Mouse (Mus musculus): ENCODE measurements around the gene Rhot2. TPM values are rescaled to one million over a fixed set of nuclear protein-coding genes. Genes with fewer than 3 reads are reported as not detected.

Gene Rhot2
- polyA plus RNA-seq, 1 experiment from 2014 or later, result 9.1 TPM

GRCm38 (mm10) chr17:25795609-25796092 is 49.0 kb downstream of the Rhot2 start, which contains the start of gene AC134908.4:
TSS of gene AC134908.4 (minus strand) at chr17:25795659.
- DNase-seq (ENCODE audit: low spot score) (peak; percentile 81), ATAC-seq (replicated peaks; ENCODE audit: low FRiP score) (peak; percentile 32)
- WGBS, result under 1% methylated on average over 6 of the region's 6 CpGs
- Histone ChIP-seq H3K36me3 (ENCODE audit: control insufficient read depth, insufficient read depth, low read length) (no peaks in the 10 kb centered on the region), H3K4me2 (ENCODE audit: low read depth, low read length, severe bottlenecking) (peak within 1 kb of the TSS; percentile 91), H3K27me3 (ENCODE audit: control insufficient read depth, insufficient read depth, low read length) (no peaks in the 10 kb centered on the region), H3K4me3 (ENCODE audit: low read depth, low read length) (peak within 1 kb of the TSS; percentile 82), H3K9me3 (ENCODE audit: control insufficient read depth, low read length) (no peaks in the 10 kb centered on the region), H3K27ac (ENCODE audit: low read depth, low read length) (peak within 1 kb of the TSS; percentile 94), H3K4me1 (replicated peaks; ENCODE audit: control insufficient read depth, insufficient read depth, low read length) (peaks cover 35% of the 10 kb centered on the region), H3K9ac (ENCODE audit: low read length) (peak within 1 kb of the TSS; percentile 90)

GRCm38 (mm10) chr17:25794998-25795397 is 49.7 kb downstream of the Rhot2 start:
- no peaks in the 10 kb centered on the region for H3K9me3 ChIP-seq (ENCODE audit: control insufficient read depth, low read length)
- DNase-seq (ENCODE audit: low spot score), result peak; percentile 66
- H3K9ac ChIP-seq (ENCODE audit: low read length), result peak overlapping the region; percentile 90
- H3K27me3 ChIP-seq (ENCODE audit: control insufficient read depth, insufficient read depth, low read length), result no peaks in the 10 kb centered on the region
- WGBS, result 51% methylated on average over 17 of the region's 17 CpGs
- H3K36me3 ChIP-seq (ENCODE audit: control insufficient read depth, insufficient read depth, low read length), result no peaks in the 10 kb centered on the region
- H3K4me3 ChIP-seq (ENCODE audit: low read depth, low read length), result peak overlapping the region; percentile 82
- H3K27ac ChIP-seq (ENCODE audit: low read depth, low read length), result peak overlapping the region; percentile 94
- peaks cover 37% of the 10 kb centered on the region for H3K4me1 ChIP-seq (replicated peaks; ENCODE audit: control insufficient read depth, insufficient read depth, low read length)
- ATAC-seq (replicated peaks; ENCODE audit: low FRiP score), result no peak
- H3K4me2 ChIP-seq (ENCODE audit: low read depth, low read length, severe bottlenecking), result peak overlapping the region; percentile 91

- Histone ChIP-seq H3K27ac (ENCODE audit: low read depth, low read length) (peak overlapping the region; percentile 94), H3K9me3 (ENCODE audit: control insufficient read depth, low read length) (no peaks in the 10 kb centered on the region), H3K9ac (ENCODE audit: low read length) (peak overlapping the region; percentile 90), H3K27me3 (ENCODE audit: control insufficient read depth, insufficient read depth, low read length) (no peaks in the 10 kb centered on the region), H3K36me3 (ENCODE audit: control insufficient read depth, insufficient read depth, low read length) (no peaks in the 10 kb centered on the region; the same call in 1 of the 2 replicates), H3K4me2 (ENCODE audit: low read depth, low read length, severe bottlenecking) (peak overlapping the region; percentile 91), H3K4me3 (ENCODE audit: low read depth, low read length) (peak overlapping the region; percentile 82), H3K4me1 (replicated peaks; ENCODE audit: control insufficient read depth, insufficient read depth, low read length) (peaks cover 37% of the 10 kb centered on the region)
- peak; percentile 32; the same call in 1 of the 2 replicates for ATAC-seq (replicated peaks; ENCODE audit: low FRiP score)
- peak; percentile 74 for DNase-seq (ENCODE audit: low spot score)
- WGBS, result 20% methylated on average over 13 of the region's 13 CpGs
These were observed 50.5 kb downstream of the Rhot2 start for GRCm38 (mm10) chr17:25794197-25794596.

GRCm38 (mm10) chr17:25792615-25793014 is 52.0 kb downstream of the Rhot2 start, which contains the start of gene Fam173a:
TSS of gene Fam173a (minus strand) at chr17:25792901.
- Histone ChIP-seq H3K9me3 (ENCODE audit: control insufficient read depth, low read length) (no peaks in the 10 kb centered on the region), H3K9ac (ENCODE audit: low read length) (peak within 1 kb of the TSS; percentile 90), H3K27me3 (ENCODE audit: control insufficient read depth, insufficient read depth, low read length) (no peaks in the 10 kb centered on the region), H3K27ac (ENCODE audit: low read depth, low read length) (peak within 1 kb of the TSS; percentile 94), H3K36me3 (ENCODE audit: control insufficient read depth, insufficient read depth, low read length) (no peaks in the 10 kb centered on the region; the same call in none of the 2 replicates), H3K4me1 (replicated peaks; ENCODE audit: control insufficient read depth, insufficient read depth, low read length) (peaks cover 37% of the 10 kb centered on the region), H3K4me3 (ENCODE audit: low read depth, low read length) (peak within 1 kb of the TSS; percentile 75), H3K4me2 (ENCODE audit: low read depth, low read length, severe bottlenecking) (peak within 1 kb of the TSS; percentile 93)
- ATAC-seq (replicated peaks; ENCODE audit: low FRiP score) (peak; percentile 34; the same call in 1 of the 2 replicates), DNase-seq (ENCODE audit: low spot score) (peak; percentile 83)
- WGBS, result under 1% methylated on average over 14 of the region's 14 CpGs

GRCm38 (mm10) chr17:25791843-25792527 is 52.7 kb downstream of the Rhot2 start:
- peak overlapping the region; percentile 75 for H3K4me3 ChIP-seq (ENCODE audit: low read depth, low read length)
- DNase-seq (ENCODE audit: low spot score) (peak; percentile 91), ATAC-seq (replicated peaks; ENCODE audit: low FRiP score) (peak; percentile 49)
- peak overlapping the region; percentile 94 for H3K27ac ChIP-seq (ENCODE audit: low read depth, low read length)
- peak overlapping the region; percentile 90 for H3K9ac ChIP-seq (ENCODE audit: low read length)
- no peaks in the 10 kb centered on the region for H3K27me3 ChIP-seq (ENCODE audit: control insufficient read depth, insufficient read depth, low read length)
- H3K4me1 ChIP-seq (replicated peaks; ENCODE audit: control insufficient read depth, insufficient read depth, low read length), result peaks cover 37% of the 10 kb centered on the region
- under 1% methylated on average over 45 of the region's 45 CpGs for WGBS
- H3K36me3 ChIP-seq (ENCODE audit: control insufficient read depth, insufficient read depth, low read length), result no peaks in the 10 kb centered on the region; the same call in none of the 2 replicates
- H3K4me2 ChIP-seq (ENCODE audit: low read depth, low read length, severe bottlenecking), result peak overlapping the region; percentile 93
- no peaks in the 10 kb centered on the region for H3K9me3 ChIP-seq (ENCODE audit: control insufficient read depth, low read length)

- H3K4me2 ChIP-seq (ENCODE audit: low read depth, low read length, severe bottlenecking), result peak overlapping the region; percentile 93
- ATAC-seq (replicated peaks; ENCODE audit: low FRiP score), result no peak
These were observed 53.3 kb downstream of the Rhot2 start for GRCm38 (mm10) chr17:25791320-25791842.

More at GRCm38 (mm10) chr17:25791320-25791842, 53.3 kb downstream of the Rhot2 start:
- Histone ChIP-seq H3K27ac (ENCODE audit: low read depth, low read length) (peak overlapping the region; percentile 94), H3K27me3 (ENCODE audit: control insufficient read depth, insufficient read depth, low read length) (no peaks in the 10 kb centered on the region), H3K9ac (ENCODE audit: low read length) (peak overlapping the region; percentile 90), H3K36me3 (ENCODE audit: control insufficient read depth, insufficient read depth, low read length) (no peaks in the 10 kb centered on the region; the same call in none of the 2 replicates), H3K9me3 (ENCODE audit: control insufficient read depth, low read length) (no peaks in the 10 kb centered on the region), H3K4me3 (ENCODE audit: low read depth, low read length) (peak overlapping the region; percentile 75), H3K4me1 (replicated peaks; ENCODE audit: control insufficient read depth, insufficient read depth, low read length) (peaks cover 37% of the 10 kb centered on the region)
- DNase-seq (ENCODE audit: low spot score), result peak; percentile 56
- 30% methylated on average over 19 of the region's 19 CpGs for WGBS

Small RNAs within 50 kb of the gene (microRNA-seq; reads per million reads assigned to microRNA genes)
- gene Mir3082 (ENCODE audit: insufficient number of aligned reads), result not detected

Other genes with a start within 250 kb of the Rhot2 start
- 0.92 and 1.8 TPM in 2 replicates for gene Gng13, start 127.7 kb downstream of the Rhot2 start, polyA plus RNA-seq (2014; fragmentation: Nextera tagmentation; extraction: Ambion mirVana)
- gene Chtf18, start 117.4 kb downstream of the Rhot2 start, polyA plus RNA-seq (2014; fragmentation: Nextera tagmentation; extraction: Ambion mirVana), result 34.6 and 36.0 TPM in 2 replicates
- gene Rpusd1, start 117.2 kb downstream of the Rhot2 start, polyA plus RNA-seq (2014; fragmentation: Nextera tagmentation; extraction: Ambion mirVana), result 20.4 and 22.6 TPM in 2 replicates
- not detected in 2 replicates for gene Mslnl, start 108.8 kb downstream of the Rhot2 start, polyA plus RNA-seq (2014; fragmentation: Nextera tagmentation; extraction: Ambion mirVana)
- not detected in 2 replicates for gene Msln, start 90.5 kb downstream of the Rhot2 start, polyA plus RNA-seq (2014; fragmentation: Nextera tagmentation; extraction: Ambion mirVana)
- 24.0 and 24.5 TPM in 2 replicates for gene Narfl, start 71.1 kb downstream of the Rhot2 start, polyA plus RNA-seq (2014; fragmentation: Nextera tagmentation; extraction: Ambion mirVana)
- 75.0 and 76.1 TPM in 2 replicates for gene Haghl, start 59.2 kb downstream of the Rhot2 start, polyA plus RNA-seq (2014; fragmentation: Nextera tagmentation; extraction: Ambion mirVana)
- gene Ccdc78, start 58.3 kb downstream of the Rhot2 start, polyA plus RNA-seq (2014; fragmentation: Nextera tagmentation; extraction: Ambion mirVana), result 0.25 and 0.47 TPM in 2 replicates
- gene Fam173a, start 52.0 kb downstream of the Rhot2 start, polyA plus RNA-seq (2014; fragmentation: Nextera tagmentation; extraction: Ambion mirVana), result 69.0 and 71.0 TPM in 2 replicates
- gene AC134908.4, start 49.2 kb downstream of the Rhot2 start, polyA plus RNA-seq (2014; fragmentation: Nextera tagmentation; extraction: Ambion mirVana), result not detected in 2 replicates
- 20.3 and 23.3 TPM in 2 replicates for gene Metrn, start 47.7 kb downstream of the Rhot2 start, polyA plus RNA-seq (2014; fragmentation: Nextera tagmentation; extraction: Ambion mirVana)
- 13.6 and 14.4 TPM in 2 replicates for gene Fbxl16, start 35.8 kb downstream of the Rhot2 start, polyA plus RNA-seq (2014; fragmentation: Nextera tagmentation; extraction: Ambion mirVana)
- 28.4 and 33.6 TPM in 2 replicates for gene Wdr24, start 21.2 kb downstream of the Rhot2 start, polyA plus RNA-seq (2014; fragmentation: Nextera tagmentation; extraction: Ambion mirVana)
- gene Jmjd8, start 16.0 kb downstream of the Rhot2 start, polyA plus RNA-seq (2014; fragmentation: Nextera tagmentation; extraction: Ambion mirVana), result 50.6 and 59.2 TPM in 2 replicates
- gene Stub1, start 11.4 kb downstream of the Rhot2 start, polyA plus RNA-seq (2014; fragmentation: Nextera tagmentation; extraction: Ambion mirVana), result 322 and 358 TPM in 2 replicates
- 2.1 and 2.7 TPM in 2 replicates for gene Rhbdl1, start 7.6 kb downstream of the Rhot2 start, polyA plus RNA-seq (2014; fragmentation: Nextera tagmentation; extraction: Ambion mirVana)
- 1.6 and 1.9 TPM in 2 replicates for gene Gm20683, start 3.1 kb downstream of the Rhot2 start, polyA plus RNA-seq (2014; fragmentation: Nextera tagmentation; extraction: Ambion mirVana)
- 41.3 and 46.3 TPM in 2 replicates for gene Wdr90, start 16.6 kb upstream of the Rhot2 start, polyA plus RNA-seq (2014; fragmentation: Nextera tagmentation; extraction: Ambion mirVana)
- gene Mcrip2, start 23.9 kb upstream of the Rhot2 start, polyA plus RNA-seq (2014; fragmentation: Nextera tagmentation; extraction: Ambion mirVana), result 8.9 and 13.1 TPM in 2 replicates
- gene Mettl26, start 30.2 kb upstream of the Rhot2 start, polyA plus RNA-seq (2014; fragmentation: Nextera tagmentation; extraction: Ambion mirVana), result 63.2 and 65.2 TPM in 2 replicates
- 0.72 and 1.1 TPM in 2 replicates for gene Wfikkn1, start 36.0 kb upstream of the Rhot2 start, polyA plus RNA-seq (2014; fragmentation: Nextera tagmentation; extraction: Ambion mirVana)
- 20.1 and 21.6 TPM in 2 replicates for gene Rab40c, start 74.9 kb upstream of the Rhot2 start, polyA plus RNA-seq (2014; fragmentation: Nextera tagmentation; extraction: Ambion mirVana)
- 65.2 and 67.1 TPM in 2 replicates for gene Pigq, start 100.1 kb upstream of the Rhot2 start, polyA plus RNA-seq (2014; fragmentation: Nextera tagmentation; extraction: Ambion mirVana)
- gene Nhlrc4, start 100.1 kb upstream of the Rhot2 start, polyA plus RNA-seq (2014; fragmentation: Nextera tagmentation; extraction: Ambion mirVana), result 0.24 and 0.59 TPM in 2 replicates
- not detected in 2 replicates for gene A930017K11Rik, start 107.7 kb upstream of the Rhot2 start, polyA plus RNA-seq (2014; fragmentation: Nextera tagmentation; extraction: Ambion mirVana)
- gene Capn15, start 140.9 kb upstream of the Rhot2 start, polyA plus RNA-seq (2014; fragmentation: Nextera tagmentation; extraction: Ambion mirVana), result 31.4 and 33.1 TPM in 2 replicates
- gene Rab11fip3, start 224.7 kb upstream of the Rhot2 start, polyA plus RNA-seq (2014; fragmentation: Nextera tagmentation; extraction: Ambion mirVana), result 31.3 and 35.1 TPM in 2 replicates
- 22.5 and 24.6 TPM in 2 replicates for gene Decr2, start 245.5 kb upstream of the Rhot2 start, polyA plus RNA-seq (2014; fragmentation: Nextera tagmentation; extraction: Ambion mirVana)